Comparison of ENCODE assay signal across 34 mouse cellular contexts in genomic region chr11:106102866-106103265, GRCm38 (mm10). TPM values are rescaled to one million over a fixed set of nuclear protein-coding genes. Genes with fewer than 3 reads are reported as not detected.
DNase-seq lines count a peak whose midpoint lies in the region; ATAC-seq and TF ChIP-seq lines count a peak whose summit lies in the region.
"Had no signal": no experiment of that assay in that cellular context is flagged by ENCODE, and none has a peak within 500 bp of the region (broad histone marks: within the 10 kb centered on the region; RNA-seq: fewer than 3 reads in every experiment).

No protein-coding gene starts in this region.

- H3K9ac ChIP-seq in hindbrain, embryonic 13.5 days, result no peak overlapping the region
- H3K9ac ChIP-seq: embryonic facial prominence, embryonic 13.5 days; forebrain, embryonic 12.5 days; forebrain, embryonic 15.5 days; heart, embryonic 13.5 days; hindbrain, embryonic 12.5 days; intestine, embryonic 15.5 days had no signal

- intact Hi-C loops in gastrocnemius, adult 2 months (cut with DNase I), result no loop called here

- no peak for TF ChIP-seq CTCF in gastrocnemius, adult 2 months (IDR thresholded peaks at IDR 0.05)
- TF ChIP-seq CTCF in layer of hippocampus, adult 2 months (conservative IDR thresholded peaks at IDR 0.05), result no peak
- no peak for TF ChIP-seq CTCF in bone marrow macrophage, adult 2 months (IDR thresholded peaks at IDR 0.05; ENCODE audit: low read depth, low read length)

- DNase-seq in gastrocnemius, adult 2 months, result peak; percentile 42
- DNase-seq in gastrocnemius, adult 18-20 months (ENCODE audit: low spot score), result no peak
- DNase-seq in heart, adult 8-10 months (ENCODE audit: low spot score), result peak; percentile 25
- DNase-seq in heart, adult 9 months (ENCODE audit: low spot score in 2 of 2), result no peak
- no peak for DNase-seq in layer of hippocampus, adult 2 months (ENCODE audit: low spot score in 2 of 2)
- DNase-seq in layer of hippocampus, adult 9-10 months (ENCODE audit: low spot score), result no peak
- DNase-seq: adrenal gland, adult 2 months; adrenal gland, postnatal 14 days; cerebellum, adult 2 months; cerebellum, postnatal 10 days; cerebellum, postnatal 36 days; embryo, embryonic 11 days; gastrocnemius, postnatal 10 days; heart, adult 18-20 months; kidney, adult 11 months; kidney, adult 8-10 months had no signal

- H3K27ac ChIP-seq in gastrocnemius, adult 2 months, result 0 out of 2 replicates have a peak overlapping the region, but pooled peaks have one; percentile 9
- H3K27ac ChIP-seq in layer of hippocampus, adult 2 months, result peak overlapping the region; percentile 44
- H3K27ac ChIP-seq in bone marrow macrophage, adult 2 months (ENCODE audit: insufficient read depth, low read depth, low read length), result peak overlapping the region; percentile 11
- no peak overlapping the region for H3K27ac ChIP-seq in hindbrain, embryonic 13.5 days
- H3K27ac ChIP-seq: embryonic facial prominence, embryonic 10.5 days; embryonic facial prominence, embryonic 13.5 days; forebrain, embryonic 12.5 days; forebrain, embryonic 15.5 days; heart, embryonic 13.5 days; hindbrain, embryonic 12.5 days; intestine, embryonic 15.5 days had no signal

- 95% methylated on average over 3 of the region's 3 CpGs for WGBS in hindbrain, embryonic 13.5 days

- H3K4me2 ChIP-seq in hindbrain, embryonic 13.5 days, result no peak overlapping the region
- H3K4me2 ChIP-seq: embryonic facial prominence, embryonic 13.5 days; forebrain, embryonic 12.5 days; forebrain, embryonic 15.5 days; heart, embryonic 13.5 days; hindbrain, embryonic 12.5 days; intestine, embryonic 15.5 days had no signal

- H3K4me3 ChIP-seq in gastrocnemius, adult 2 months, result no peak overlapping the region
- H3K4me3 ChIP-seq in layer of hippocampus, adult 2 months, result no peak overlapping the region
- no peak overlapping the region for H3K4me3 ChIP-seq in bone marrow macrophage, adult 2 months (ENCODE audit: insufficient read depth, low read length)
- no peak overlapping the region for H3K4me3 ChIP-seq in hindbrain, embryonic 13.5 days
- H3K4me3 ChIP-seq: embryonic facial prominence, embryonic 10.5 days; embryonic facial prominence, embryonic 13.5 days; erythroblast, embryonic 14.5 days; forebrain, embryonic 12.5 days; forebrain, embryonic 15.5 days; heart, embryonic 13.5 days; hindbrain, embryonic 12.5 days; intestine, embryonic 15.5 days had no signal

- ATAC-seq in hindbrain, embryonic 13.5 days (ENCODE audit: low FRiP score), result no peak
- ATAC-seq: forebrain, embryonic 15.5 days; hindbrain, embryonic 16.5 days; intestine, embryonic 15.5 days; Patski had no signal

- peaks cover 12% of the 10 kb centered on the region for H3K36me3 ChIP-seq in hindbrain, embryonic 13.5 days
- H3K36me3 ChIP-seq: forebrain, embryonic 12.5 days had no signal

- no peaks in the 10 kb centered on the region for H3K27me3 ChIP-seq in hindbrain, embryonic 13.5 days
- H3K27me3 ChIP-seq: embryonic facial prominence, embryonic 13.5 days; forebrain, embryonic 12.5 days; forebrain, embryonic 15.5 days; heart, embryonic 13.5 days; hindbrain, embryonic 12.5 days; intestine, embryonic 15.5 days; Patski had no signal

- peaks cover 40% of the 10 kb centered on the region for H3K4me1 ChIP-seq in bone marrow macrophage, adult 2 months (ENCODE audit: control insufficient read depth, insufficient read depth, low read length)
- H3K4me1 ChIP-seq in hindbrain, embryonic 13.5 days (replicated peaks), result no peaks in the 10 kb centered on the region
- H3K4me1 ChIP-seq: embryonic facial prominence, embryonic 10.5 days; forebrain, embryonic 12.5 days; forebrain, embryonic 15.5 days; hindbrain, embryonic 12.5 days; intestine, embryonic 15.5 days had no signal

- no peak for TF ChIP-seq POLR2A in bone marrow macrophage, adult 2 months (IDR thresholded peaks at IDR 0.05; ENCODE audit: borderline replicate concordance, low read depth, low read length)

- H3K9me3 ChIP-seq in hindbrain, embryonic 13.5 days, result no peaks in the 10 kb centered on the region
- H3K9me3 ChIP-seq: embryonic facial prominence, embryonic 10.5 days; embryonic facial prominence, embryonic 13.5 days; forebrain, embryonic 12.5 days; forebrain, embryonic 15.5 days; heart, embryonic 13.5 days; hindbrain, embryonic 12.5 days; intestine, embryonic 15.5 days had no signal

RNA-seq across cellular contexts. Expression of gene Map3k3, which starts 18.5 kb away (rescaled TPM):
- 10 to 100 TPM; 23.2 to 25.7 TPM for total RNA-seq in gastrocnemius, adult 2 months (2021)
- total RNA-seq in gastrocnemius, adult 18-20 months (2021), result 10 to 100 TPM; 20.9 to 23.2 TPM
- 10 to 100 TPM; 34.7 to 38.5 (median 36.1) TPM for total RNA-seq in heart, adult 8-10 months (2022)
- 10 to 100 TPM; 31.5 to 33.0 TPM for total RNA-seq in layer of hippocampus, adult 2 months (2021)
- polyA plus RNA-seq in bone marrow macrophage, adult 2 months (2012; ENCODE audit: insufficient read depth, insufficient read length, missing spikeins), result 67.0 and 70.9 TPM in 2 replicates
- polyA plus RNA-seq in hindbrain, embryonic 13.5 days (2015; fragmentation: Nextera tagmentation; extraction: Ambion mirVana), result 15.1 and 15.7 TPM in 2 replicates

RNA-seq across cellular contexts. Expression of gene Taco1, which starts 37.0 kb away (rescaled TPM):
- 10 to 100 TPM; 33.5 to 50.1 TPM for total RNA-seq in gastrocnemius, adult 2 months (2021)
- total RNA-seq in gastrocnemius, adult 18-20 months (2021), result 10 to 100 TPM; 39.7 to 44.4 TPM
- 10 to 100 TPM; 56.4 to 73.0 (median 65.0) TPM for total RNA-seq in heart, adult 8-10 months (2022)
- total RNA-seq in layer of hippocampus, adult 2 months (2021), result 10 to 100 TPM; 20.4 to 21.3 TPM
- 7.2 and 7.6 TPM in 2 replicates for polyA plus RNA-seq in bone marrow macrophage, adult 2 months (2012; ENCODE audit: insufficient read depth, insufficient read length, missing spikeins)
- 8.1 and 8.4 TPM in 2 replicates for polyA plus RNA-seq in hindbrain, embryonic 13.5 days (2015; fragmentation: Nextera tagmentation; extraction: Ambion mirVana)

RNA-seq across cellular contexts. Expression of gene Gm10840, which starts 57.8 kb away (rescaled TPM):
- total RNA-seq in gastrocnemius, adult 2 months (2021), result not detected
- not detected for total RNA-seq in gastrocnemius, adult 18-20 months (2021)
- not detected for total RNA-seq in heart, adult 8-10 months (2022)
- total RNA-seq in layer of hippocampus, adult 2 months (2021), result not detected
- not detected in 2 replicates for polyA plus RNA-seq in bone marrow macrophage, adult 2 months (2012; ENCODE audit: insufficient read depth, insufficient read length, missing spikeins)
- polyA plus RNA-seq in hindbrain, embryonic 13.5 days (2015; fragmentation: Nextera tagmentation; extraction: Ambion mirVana), result not detected in 2 replicates
- total RNA-seq: adrenal gland, adult 2 months; adrenal gland, postnatal 14 days; adrenal gland, postnatal 4 days; ES-E14; gastrocnemius, postnatal 10 days; gastrocnemius, postnatal 4 days; heart, adult 18-20 months; heart, postnatal 25 days had no signal
- polyA plus RNA-seq: adrenal gland, adult 2 months; cerebellum, adult 2 months; cortical plate, adult 2 months; embryonic facial prominence, embryonic 13.5 days; erythroblast, embryonic 14.5 days; forebrain, embryonic 12.5 days; heart, embryonic 13.5 days; heart, embryonic 16.5 days; hindbrain, embryonic 16.5 days; intestine, embryonic 15.5 days; Patski had no signal

RNA-seq across cellular contexts. Expression of gene Limd2, which starts 57.8 kb away (rescaled TPM):
- 1 to 10 TPM; 1.3 to 1.7 TPM for total RNA-seq in gastrocnemius, adult 2 months (2021)
- total RNA-seq in gastrocnemius, adult 18-20 months (2021), result 1 to 10 TPM; 3.2 to 3.6 TPM
- 1 to 10 TPM; 1.7 to 3.9 (median 3.4) TPM for total RNA-seq in heart, adult 8-10 months (2022)
- total RNA-seq in layer of hippocampus, adult 2 months (2021), result 100 to 1,000 TPM; 153 TPM
- polyA plus RNA-seq in bone marrow macrophage, adult 2 months (2012; ENCODE audit: insufficient read depth, insufficient read length, missing spikeins), result 263 and 272 TPM in 2 replicates
- polyA plus RNA-seq in hindbrain, embryonic 13.5 days (2015; fragmentation: Nextera tagmentation; extraction: Ambion mirVana), result 197 and 211 TPM in 2 replicates

Comparison
In these comparisons a context has a peak if more than half of its experiments do, and no peak if none do; other contexts are left out.
1. DNase-seq: peak in gastrocnemius, adult 2 months (single experiment) and heart, adult 8-10 months (single experiment); none in gastrocnemius, adult 18-20 months (single experiment), heart, adult 9 months (0 of 2), layer of hippocampus, adult 2 months (0 of 2) and layer of hippocampus, adult 9-10 months (single experiment).